Mouse (Mus musculus) embryonic fibroblast, embryonic 13.5 days (primary cell): ENCODE data around the gene N4bp2l2. TPM values are rescaled to one million over a fixed set of nuclear protein-coding genes. Genes with fewer than 3 reads are reported as not detected.
"Not testable (repeated sequence)": the region's sequence is repeated elsewhere in the genome, so short reads cannot be mapped to it uniquely, and the experiment has no call there.

Experiments used
- H3K27ac ChIP-seq: 2 replicates; pipeline ENCODE4 v1.5.1; 2012; ENCODE audit warnings: low read length, control low read depth, inconsistent platforms; ENCODE audit not compliant: insufficient read depth
- H3K4me1 ChIP-seq: 2 replicates; pipeline ENCODE4 v1.6.1; 2011; ENCODE audit warnings: low read length; ENCODE audit not compliant: control insufficient read depth, insufficient read depth
- H3K4me3 ChIP-seq: 2 replicates; pipeline ENCODE4 v1.5.1; 2011; ENCODE audit warnings: mild to moderate bottlenecking, control low read depth, low read length; ENCODE audit not compliant: insufficient read depth
- CTCF ChIP-seq: IDR thresholded peaks from 2 replicates; pipeline ENCODE4 v1.5.1; 2011; ENCODE audit warnings: mild to moderate bottlenecking, control low read depth, low read length, moderate library complexity, borderline replicate concordance; ENCODE audit not compliant: insufficient read depth
- POLR2A ChIP-seq: IDR thresholded peaks from 2 replicates; pipeline ENCODE4 v1.6.1; 2011; ENCODE audit warnings: low read depth, mild to moderate bottlenecking, control low read depth, low read length, moderate library complexity
- polyA plus RNA-seq: library from polyadenylated mRNA; stranded (reverse); fragments of >200 nt; gene quantifications from 2 replicates; pipeline ENCODE4 v1.2.4, GENCODE M21; 2011; ENCODE audit warnings: low read depth; ENCODE audit not compliant: missing spikeins, insufficient read length

The N4bp2l2 gene
- polyA plus RNA-seq, 1 experiment, result 100.0 TPM

GRCm38 (mm10) chr5:150644926-150645325 lies 21.1 kb downstream of the N4bp2l2 start:
- Histone ChIP-seq H3K27ac (no peak overlapping the region), H3K4me3 (no peak overlapping the region), H3K4me1 (no peaks in the 10 kb centered on the region)
- no peak for TF ChIP-seq POLR2A
- no peak for TF ChIP-seq CTCF

- H3K4me3 ChIP-seq, H3K4me1 ChIP-seq, H3K27ac ChIP-seq: not testable (repeated sequence)
Observed at GRCm38 (mm10) chr5:150643390-150643789, 22.6 kb downstream of the N4bp2l2 start.

- TF ChIP-seq CTCF, result no peak
- TF ChIP-seq POLR2A, result no peak
- H3K27ac ChIP-seq, result no peak overlapping the region
- H3K4me1 ChIP-seq, result no peaks in the 10 kb centered on the region
- H3K4me3 ChIP-seq, result no peak overlapping the region
Observed at GRCm38 (mm10) chr5:150641440-150641839, 24.5 kb downstream of the N4bp2l2 start.

- Histone ChIP-seq H3K4me3 (no peak overlapping the region), H3K4me1 (no peaks in the 10 kb centered on the region), H3K27ac (no peak overlapping the region)
- no peak for TF ChIP-seq POLR2A
- TF ChIP-seq CTCF, result no peak
Observed at GRCm38 (mm10) chr5:150629692-150630091, 36.3 kb downstream of the N4bp2l2 start.

GRCm38 (mm10) chr5:150629272-150629671 lies 36.7 kb downstream of the N4bp2l2 start:
- TF ChIP-seq POLR2A (no peak), CTCF (no peak)
- H3K4me1 ChIP-seq, result no peaks in the 10 kb centered on the region
- no peak overlapping the region for H3K4me3 ChIP-seq
- no peak overlapping the region for H3K27ac ChIP-seq

- H3K4me3 ChIP-seq, result no peak overlapping the region
- no peak overlapping the region for H3K27ac ChIP-seq
- no peak for TF ChIP-seq POLR2A
- TF ChIP-seq CTCF, result no peak
- no peaks in the 10 kb centered on the region for H3K4me1 ChIP-seq
Observed at GRCm38 (mm10) chr5:150625528-150625927, 40.5 kb downstream of the N4bp2l2 start.

GRCm38 (mm10) chr5:150622792-150623191 lies 43.2 kb downstream of the N4bp2l2 start:
- Histone ChIP-seq H3K4me1 (no peaks in the 10 kb centered on the region), H3K4me3 (no peak overlapping the region), H3K27ac (no peak overlapping the region)
- TF ChIP-seq POLR2A, result no peak
- no peak for TF ChIP-seq CTCF

GRCm38 (mm10) chr5:150621592-150621991 lies 44.4 kb downstream of the N4bp2l2 start:
- Histone ChIP-seq H3K27ac (no peak overlapping the region), H3K4me3 (no peak overlapping the region), H3K4me1 (no peaks in the 10 kb centered on the region)
- TF ChIP-seq POLR2A (no peak), CTCF (no peak)

- H3K4me3 ChIP-seq, result no peak overlapping the region
- TF ChIP-seq POLR2A (no peak), CTCF (no peak)
- H3K27ac ChIP-seq, result no peak overlapping the region
- no peaks in the 10 kb centered on the region for H3K4me1 ChIP-seq
Observed at GRCm38 (mm10) chr5:150620588-150621135, 45.3 kb downstream of the N4bp2l2 start.

GRCm38 (mm10) chr5:150618599-150619355 lies 47.2 kb downstream of the N4bp2l2 start:
- TF ChIP-seq CTCF (no peak), POLR2A (no peak)
- Histone ChIP-seq H3K4me1 (no peaks in the 10 kb centered on the region), H3K4me3 (no peak overlapping the region), H3K27ac (no peak overlapping the region)
